Mouse (Mus musculus) midbrain, embryonic 14.5 days (tissue): ENCODE results near the gene Actr1a. TPM values are rescaled to one million over a fixed set of nuclear protein-coding genes. Genes with fewer than 3 reads are reported as not detected.
A peak's percentile ranks its signal among the peaks of the same experiment; 100 is the strongest.

Experiments used
- ATAC-seq: fragments of 200-750 bp; cut with Nextera tagmentation; 2 replicates; pipeline ENCODE4 v1.8.0; 2017; ENCODE audit warnings: moderate number of reproducible peaks, moderate library complexity; ENCODE audit not compliant: low FRiP score, low TSS enrichment
- DNase-seq: peaks from one replicate; pipeline ENCODE4 v3.0.0-alpha.2; 2015
- H3K27ac ChIP-seq: fragments of 300-500 bp; sonication (generic); replicated peaks from 2 replicates; pipeline ENCODE4 v1.5.1; 2014; ENCODE audit warnings: mild to moderate bottlenecking, low read depth, low read length, moderate library complexity
- H3K27me3 ChIP-seq: fragments of 300-500 bp; sonication (generic); 2 replicates; pipeline ENCODE4 v1.6.1; 2014; ENCODE audit warnings: low read length, control low read depth, mixed read lengths; ENCODE audit not compliant: control insufficient read depth, insufficient read depth
- H3K36me3 ChIP-seq: fragments of 300-500 bp; sonication (generic); 2 replicates; pipeline ENCODE4 v1.6.1; 2014; ENCODE audit warnings: low read length, control low read depth; ENCODE audit not compliant: control insufficient read depth, insufficient read depth
- H3K4me1 ChIP-seq: fragments of 300-500 bp; sonication (generic); 2 replicates; pipeline ENCODE4 v1.6.1; 2014; ENCODE audit warnings: mild to moderate bottlenecking, antibody characterized with exemption, low read length, control low read depth; ENCODE audit not compliant: control insufficient read depth, insufficient read depth
- H3K4me2 ChIP-seq: fragments of 300-500 bp; sonication (generic); 2 replicates; pipeline ENCODE4 v1.6.1; 2014; ENCODE audit warnings: mild to moderate bottlenecking, low read length, moderate library complexity
- H3K4me3 ChIP-seq: fragments of 300-500 bp; sonication (generic); replicated peaks from 2 replicates; pipeline ENCODE4 v1.5.1; 2014; ENCODE audit warnings: low read depth, low read length
- H3K9ac ChIP-seq: fragments of 300-500 bp; sonication (generic); replicated peaks from 2 replicates; pipeline ENCODE4 v1.6.1; 2014; ENCODE audit warnings: mild to moderate bottlenecking, low read length, moderate library complexity
- H3K9me3 ChIP-seq: fragments of 300-500 bp; sonication (generic); 2 replicates; pipeline ENCODE4 v1.6.1; 2016; ENCODE audit warnings: low read length, control low read depth, mixed read lengths; ENCODE audit not compliant: control insufficient read depth
- WGBS: fragments of 180-500 bp; shearing (Covaris S2); extraction: QIAGEN DNeasy Blood & Tissue Kit; methylation state at CpG from one replicate; pipeline ENCODE4 v1.1.7; 2014; 5-methylcytosine and 5-hydroxymethylcytosine counted together
- polyA plus RNA-seq: library from polyadenylated mRNA; unstranded; fragments of >200 nt; fragmentation: Nextera tagmentation; extraction: Ambion mirVana; gene quantifications from 2 replicates; pipeline ENCODE4 v1.2.1, GENCODE M21; 2014

Gene Actr1a
- polyA plus RNA-seq, 1 experiment from 2014 or later = 379 TPM

GRCm38 (mm10) chr19:46374477-46375088 is 21.0 kb downstream of the Actr1a start:
- Histone ChIP-seq H3K9ac (no peak overlapping the region), H3K36me3 (peaks cover 36% of the 10 kb centered on the region), H3K4me3 (no peak overlapping the region), H3K4me1 (no peaks in the 10 kb centered on the region), H3K4me2 (no peak overlapping the region), H3K27ac (no peak overlapping the region), H3K9me3 (no peaks in the 10 kb centered on the region), H3K27me3 (no peaks in the 10 kb centered on the region)
- 44% methylated on average over 21 of the region's 21 CpGs for WGBS
- DNase-seq (no peak), ATAC-seq (no peak; the same call in 1 of the 2 replicates)

- no peak overlapping the region for H3K4me3 ChIP-seq
- no peaks in the 10 kb centered on the region for H3K36me3 ChIP-seq
- no peak for ATAC-seq
- DNase-seq = peak; percentile 73
- no peak overlapping the region for H3K9ac ChIP-seq
- H3K4me2 ChIP-seq = no peak overlapping the region
- WGBS = 36% methylated on average over 4 of the region's 4 CpGs
- no peak overlapping the region for H3K27ac ChIP-seq
- H3K9me3 ChIP-seq = no peaks in the 10 kb centered on the region
- no peaks in the 10 kb centered on the region for H3K27me3 ChIP-seq
- no peaks in the 10 kb centered on the region for H3K4me1 ChIP-seq
Observed at GRCm38 (mm10) chr19:46369204-46369603, 26.3 kb downstream of the Actr1a start.

GRCm38 (mm10) chr19:46367798-46368590 is 27.6 kb downstream of the Actr1a start:
- H3K27me3 ChIP-seq = no peaks in the 10 kb centered on the region
- no peak overlapping the region for H3K4me3 ChIP-seq
- H3K9ac ChIP-seq = no peak overlapping the region
- ATAC-seq = no peak
- whole genome bisulfite sequencing = 89% methylated on average over 23 of the region's 23 CpGs
- no peaks in the 10 kb centered on the region for H3K4me1 ChIP-seq
- H3K36me3 ChIP-seq = no peaks in the 10 kb centered on the region
- DNase-seq = no peak
- no peaks in the 10 kb centered on the region for H3K9me3 ChIP-seq
- H3K4me2 ChIP-seq = no peak overlapping the region
- H3K27ac ChIP-seq = no peak overlapping the region

GRCm38 (mm10) chr19:46363294-46364009 is 32.1 kb downstream of the Actr1a start:
- WGBS = 91% methylated on average over 11 of the region's 11 CpGs
- no peaks in the 10 kb centered on the region for H3K36me3 ChIP-seq
- no peak for ATAC-seq

GRCm38 (mm10) chr19:46362104-46362503 is 33.4 kb downstream of the Actr1a start:
- no peak for ATAC-seq
- Histone ChIP-seq H3K4me2 (no peak overlapping the region), H3K27me3 (peaks cover 9% of the 10 kb centered on the region; the same call in 1 of the 2 replicates), H3K4me1 (0 out of 2 replicates have a peak, but pooled peaks cover 4% of the 10 kb centered on the region), H3K9ac (no peak overlapping the region), H3K9me3 (no peaks in the 10 kb centered on the region), H3K4me3 (no peak overlapping the region), H3K27ac (no peak overlapping the region), H3K36me3 (no peaks in the 10 kb centered on the region)
- no peak for DNase-seq
- WGBS = 91% methylated on average over 8 of the region's 8 CpGs

More at GRCm38 (mm10) chr19:46363294-46364009, 32.1 kb downstream of the Actr1a start:
- Histone ChIP-seq H3K4me3 (no peak overlapping the region), H3K4me2 (no peak overlapping the region), H3K4me1 (no peaks in the 10 kb centered on the region), H3K9me3 (no peaks in the 10 kb centered on the region), H3K27ac (no peak overlapping the region), H3K27me3 (no peaks in the 10 kb centered on the region), H3K9ac (no peak overlapping the region)
- DNase-seq = no peak

GRCm38 (mm10) chr19:46358381-46358780 is 37.2 kb downstream of the Actr1a start:
- no peak overlapping the region for H3K27ac ChIP-seq
- no peak overlapping the region for H3K4me3 ChIP-seq
- H3K36me3 ChIP-seq = no peaks in the 10 kb centered on the region
- 63% methylated on average over 4 of the region's 4 CpGs for WGBS
- no peaks in the 10 kb centered on the region for H3K9me3 ChIP-seq
- ATAC-seq (no peak), DNase-seq (no peak)
- no peak overlapping the region for H3K4me2 ChIP-seq
- H3K27me3 ChIP-seq = peaks cover 9% of the 10 kb centered on the region; the same call in 1 of the 2 replicates
- no peak overlapping the region for H3K9ac ChIP-seq
- H3K4me1 ChIP-seq = 0 out of 2 replicates have a peak, but pooled peaks cover 4% of the 10 kb centered on the region

- ATAC-seq (no peak), DNase-seq (no peak)
- Histone ChIP-seq H3K27me3 (peaks cover 9% of the 10 kb centered on the region; the same call in 1 of the 2 replicates), H3K4me2 (peak overlapping the region; percentile 69), H3K27ac (no peak overlapping the region), H3K36me3 (no peaks in the 10 kb centered on the region), H3K4me3 (peak overlapping the region; percentile 42), H3K9me3 (no peaks in the 10 kb centered on the region), H3K9ac (peak overlapping the region; percentile 57), H3K4me1 (0 out of 2 replicates have a peak, but pooled peaks cover 4% of the 10 kb centered on the region)
- 19% methylated on average over 25 of the region's 25 CpGs for WGBS
Observed at GRCm38 (mm10) chr19:46357344-46358280, 37.9 kb downstream of the Actr1a start.

GRCm38 (mm10) chr19:46356701-46357138 is 38.8 kb downstream of the Actr1a start:
- Histone ChIP-seq H3K4me3 (peak overlapping the region; percentile 42), H3K27me3 (peaks cover 9% of the 10 kb centered on the region; the same call in 1 of the 2 replicates), H3K4me1 (0 out of 2 replicates have a peak, but pooled peaks cover 4% of the 10 kb centered on the region), H3K9ac (peak overlapping the region; percentile 57), H3K36me3 (no peaks in the 10 kb centered on the region), H3K9me3 (no peaks in the 10 kb centered on the region), H3K27ac (no peak overlapping the region), H3K4me2 (peak overlapping the region; percentile 69)
- ATAC-seq (peak; percentile 86; the same call in 1 of the 2 replicates), DNase-seq (peak; percentile 96)
- WGBS = under 1% methylated on average over 29 of the region's 29 CpGs
